Mouse (Mus musculus) subcutaneous adipose tissue, adult 2 months (tissue): ENCODE data around the gene Ptges3l. TPM values are rescaled to one million over a fixed set of nuclear protein-coding genes. Genes with fewer than 3 reads are reported as not detected.

ENCODE experiments used
- polyA plus RNA-seq: library from polyadenylated mRNA; depleted of rRNA; stranded (reverse); fragments of >200 nt; gene quantifications from 2 replicates; pipeline ENCODE4 v1.2.3, GENCODE M21; 2012; ENCODE audit warnings: low replicate concordance; rRNA removed

Gene Ptges3l
- polyA plus RNA-seq: 9.3 and 9.4 TPM in 2 replicates

GRCm38 (mm10) chr11:101424925-101425813, at the start of gene Ptges3l, which contains the start of gene Rundc1:
TSS of gene Ptges3l (minus strand) at chr11:101425333.
TSS of gene Rundc1 (plus strand) at chr11:101425085.

GRCm38 (mm10) chr11:101465869-101466551, 40.9 kb upstream of the Ptges3l start, which contains the start of gene Vat1:
TSS of gene Vat1 (minus strand) at chr11:101466230.

GRCm38 (mm10) chr11:101464211-101465100, 39.3 kb upstream of the Ptges3l start, which contains the start of gene Rnd2:
TSS of gene Rnd2 (plus strand) at chr11:101464999.

GRCm38 (mm10) chr11:101448274-101448746, 23.2 kb upstream of the Ptges3l start, which contains the start of gene Ifi35:
TSS of gene Ifi35 (plus strand) at chr11:101448407.

GRCm38 (mm10) chr11:101442127-101442693, 17.1 kb upstream of the Ptges3l start, which contains the start of gene Rpl27:
TSS of gene Rpl27 (plus strand) at chr11:101442298.

GRCm38 (mm10) chr11:101424105-101424851, 855 bp downstream of the Ptges3l start, which contains the start of gene Gm27029:
TSS of gene Gm27029 (minus strand) at chr11:101424796.

GRCm38 (mm10) chr11:101417101-101417855, 7.9 kb downstream of the Ptges3l start, which contains the start of gene Aarsd1:
TSS of gene Aarsd1 (minus strand) at chr11:101417615.

Other genes starting within 250 kb of the Ptges3l start
- 0.60 and 0.93 TPM in 2 replicates for gene Ccr10, start 249.9 kb downstream of the Ptges3l start, polyA plus RNA-seq
- gene Ezh1, start 198.9 kb downstream of the Ptges3l start, polyA plus RNA-seq: 44.1 and 55.6 TPM in 2 replicates
- 237 and 432 TPM in 2 replicates for gene Ramp2, start 179.3 kb downstream of the Ptges3l start, polyA plus RNA-seq
- 110 and 112 TPM in 2 replicates for gene Vps25, start 171.6 kb downstream of the Ptges3l start, polyA plus RNA-seq
- 1.4 and 19.8 TPM in 2 replicates for gene Wnk4, start 164.8 kb downstream of the Ptges3l start, polyA plus RNA-seq
- 0.07 and 0.19 TPM in 2 replicates for gene Cntd1, start 146.3 kb downstream of the Ptges3l start, polyA plus RNA-seq
- gene Coa3, start 146.2 kb downstream of the Ptges3l start, polyA plus RNA-seq: 161 and 167 TPM in 2 replicates
- gene Becn1, start 123.0 kb downstream of the Ptges3l start, polyA plus RNA-seq: 87.7 and 120 TPM in 2 replicates
- gene Psme3, start 109.1 kb downstream of the Ptges3l start, polyA plus RNA-seq: 61.9 and 67.1 TPM in 2 replicates
- gene Aoc2, start 100.3 kb downstream of the Ptges3l start, polyA plus RNA-seq: 3.9 and 7.4 TPM in 2 replicates
- gene Aoc3, start 94.7 kb downstream of the Ptges3l start, polyA plus RNA-seq: 254 and 817 TPM in 2 replicates
- gene G6pc, start 57.8 kb downstream of the Ptges3l start, polyA plus RNA-seq: 0.08 and 0.09 TPM in 2 replicates
- gene Aarsd1, start 7.7 kb downstream of the Ptges3l start, polyA plus RNA-seq: 29.0 and 32.6 TPM in 2 replicates
- 0.48 and 0.52 TPM in 2 replicates for gene Gm27029, start 537 bp downstream of the Ptges3l start, polyA plus RNA-seq
- 15.6 and 20.5 TPM in 2 replicates for gene Rundc1, start 248 bp downstream of the Ptges3l start, polyA plus RNA-seq
- gene Rpl27, start 17.0 kb upstream of the Ptges3l start, polyA plus RNA-seq: 318 and 472 TPM in 2 replicates
- 66.3 and 93.8 TPM in 2 replicates for gene Ifi35, start 23.1 kb upstream of the Ptges3l start, polyA plus RNA-seq
- 16.1 and 16.8 TPM in 2 replicates for gene Rnd2, start 39.7 kb upstream of the Ptges3l start, polyA plus RNA-seq
- 140 and 206 TPM in 2 replicates for gene Vat1, start 40.9 kb upstream of the Ptges3l start, polyA plus RNA-seq
- 0.29 and 2.6 TPM in 2 replicates for gene Brca1, start 126.6 kb upstream of the Ptges3l start, polyA plus RNA-seq
- gene Nbr1, start 126.8 kb upstream of the Ptges3l start, polyA plus RNA-seq: 110 and 123 TPM in 2 replicates
- gene Tmem106a, start 156.9 kb upstream of the Ptges3l start, polyA plus RNA-seq: 80.3 and 135 TPM in 2 replicates
- gene Gm11634, start 173.9 kb upstream of the Ptges3l start, polyA plus RNA-seq: not detected in 2 replicates
- 26.1 and 28.7 TPM in 2 replicates for gene Rdm1, start 201.9 kb upstream of the Ptges3l start, polyA plus RNA-seq
- gene Arl4d, start 240.2 kb upstream of the Ptges3l start, polyA plus RNA-seq: 18.6 and 33.7 TPM in 2 replicates